Mouse (Mus musculus) limb, embryonic 15.5 days (tissue): Measurements from ENCODE around the gene Cntnap2. TPM values are rescaled to one million over a fixed set of nuclear protein-coding genes. Genes with fewer than 3 reads are reported as not detected.
"Not testable (repeated sequence)": the region's sequence is repeated elsewhere in the genome, so short reads cannot be mapped to it uniquely, and the experiment has no call there.

Source experiments
- ATAC-seq: fragments of 200-750 bp; cut with Nextera tagmentation; 2 replicates; pipeline ENCODE4 v1.8.0; 2017; ENCODE audit warnings: low read depth, moderate TSS enrichment; ENCODE audit not compliant: insufficient number of reproducible peaks, low FRiP score, low TSS enrichment
- H3K27ac ChIP-seq: fragments of 300-500 bp; sonication (generic); 2 replicates; pipeline ENCODE4 v1.5.1; 2015; ENCODE audit warnings: moderate library complexity, mild to moderate bottlenecking, inconsistent platforms
- H3K27me3 ChIP-seq: fragments of 300-500 bp; sonication (generic); 2 replicates; pipeline ENCODE4 v1.6.1; 2015; ENCODE audit warnings: inconsistent platforms
- H3K36me3 ChIP-seq: fragments of 300-500 bp; sonication (generic); 2 replicates; pipeline ENCODE4 v1.6.1; 2015; ENCODE audit warnings: inconsistent platforms
- H3K4me1 ChIP-seq: fragments of 300-500 bp; sonication (generic); 2 replicates; pipeline ENCODE4 v1.6.1; 2015; ENCODE audit warnings: inconsistent platforms
- H3K4me2 ChIP-seq: fragments of 300-500 bp; sonication (generic); 2 replicates; pipeline ENCODE4 v1.6.1; 2015; ENCODE audit warnings: mild to moderate bottlenecking, inconsistent platforms
- H3K4me3 ChIP-seq: fragments of 300-500 bp; sonication (generic); 2 replicates; pipeline ENCODE4 v1.5.1; 2015; ENCODE audit warnings: mild to moderate bottlenecking, inconsistent platforms
- H3K9ac ChIP-seq: fragments of 300-500 bp; sonication (generic); 2 replicates; pipeline ENCODE4 v1.6.1; 2015; ENCODE audit warnings: inconsistent platforms
- H3K9me3 ChIP-seq: fragments of 300-500 bp; sonication (generic); 2 replicates; pipeline ENCODE4 v1.6.1; 2016; ENCODE audit warnings: inconsistent platforms
- WGBS: fragments of 180-500 bp; shearing (Covaris S2); methylation state at CpG from one replicate; pipeline ENCODE4 v1.1.7; 2015; 5-methylcytosine and 5-hydroxymethylcytosine counted together
- polyA plus RNA-seq: library from polyadenylated mRNA; unstranded; fragments of >200 nt; fragmentation: Nextera tagmentation; extraction: Ambion mirVana; gene quantifications from 2 replicates; pipeline ENCODE4 v1.2.1, GENCODE M21; 2015

Cntnap2 gene
- polyA plus RNA-seq, 1 experiment from 2014 or later = 1.9 TPM

- no peaks in the 10 kb centered on the region for H3K36me3 ChIP-seq
- WGBS = 76% methylated on average over 1 of the region's 1 CpGs
- no peak overlapping the region for H3K27ac ChIP-seq
- no peak overlapping the region for H3K4me3 ChIP-seq
- no peaks in the 10 kb centered on the region for H3K27me3 ChIP-seq
- H3K9me3 ChIP-seq = no peaks in the 10 kb centered on the region
- no peaks in the 10 kb centered on the region for H3K4me1 ChIP-seq
- no peak overlapping the region for H3K9ac ChIP-seq
- H3K4me2 ChIP-seq = no peak overlapping the region
- ATAC-seq = no peak
These were observed 2148.9 kb downstream of the Cntnap2 start for GRCm38 (mm10) chr6:47208031-47208430.

- no peak overlapping the region for H3K4me3 ChIP-seq
- no peaks in the 10 kb centered on the region for H3K9me3 ChIP-seq
- ATAC-seq = no peak
- H3K4me2 ChIP-seq = no peak overlapping the region
- H3K9ac ChIP-seq = no peak overlapping the region
- no peaks in the 10 kb centered on the region for H3K36me3 ChIP-seq
- no peaks in the 10 kb centered on the region for H3K4me1 ChIP-seq
- H3K27me3 ChIP-seq = no peaks in the 10 kb centered on the region
- H3K27ac ChIP-seq = no peak overlapping the region
These were observed 2155.6 kb downstream of the Cntnap2 start for GRCm38 (mm10) chr6:47214731-47215130.

GRCm38 (mm10) chr6:47223578-47223977 lies 2164.4 kb downstream of the Cntnap2 start:
- 13% methylated on average over 1 of the region's 1 CpGs for WGBS
- H3K4me3 ChIP-seq, H3K27ac ChIP-seq, H3K4me2 ChIP-seq, H3K9me3 ChIP-seq, H3K9ac ChIP-seq, H3K27me3 ChIP-seq, H3K36me3 ChIP-seq, H3K4me1 ChIP-seq: not testable (repeated sequence)
- peak; percentile 35; the same call in 1 of the 2 replicates for ATAC-seq

GRCm38 (mm10) chr6:47225391-47225790 lies 2166.2 kb downstream of the Cntnap2 start:
- H3K36me3 ChIP-seq, H3K9me3 ChIP-seq, ATAC-seq, H3K27me3 ChIP-seq, H3K4me2 ChIP-seq, H3K27ac ChIP-seq, H3K4me3 ChIP-seq, H3K9ac ChIP-seq, H3K4me1 ChIP-seq: not testable (repeated sequence)
- 85% methylated on average over 3 of the region's 3 CpGs for WGBS

GRCm38 (mm10) chr6:47227601-47228000 lies 2168.4 kb downstream of the Cntnap2 start:
- no peak for ATAC-seq
- WGBS = 46% methylated on average over 3 of the region's 3 CpGs
- H3K4me2 ChIP-seq = no peak overlapping the region
- H3K27ac ChIP-seq = no peak overlapping the region
- H3K36me3 ChIP-seq = no peaks in the 10 kb centered on the region
- H3K9me3 ChIP-seq = no peaks in the 10 kb centered on the region
- H3K4me3 ChIP-seq = no peak overlapping the region
- peaks cover 10% of the 10 kb centered on the region; the same call in 1 of the 2 replicates for H3K4me1 ChIP-seq
- H3K9ac ChIP-seq = no peak overlapping the region
- no peaks in the 10 kb centered on the region for H3K27me3 ChIP-seq

- no peak overlapping the region for H3K4me2 ChIP-seq
- H3K9ac ChIP-seq = no peak overlapping the region
- no peak for ATAC-seq
- no peaks in the 10 kb centered on the region for H3K9me3 ChIP-seq
- H3K27me3 ChIP-seq = no peaks in the 10 kb centered on the region
- H3K4me1 ChIP-seq = 0 out of 2 replicates have a peak, but pooled peaks cover 6% of the 10 kb centered on the region
- no peaks in the 10 kb centered on the region for H3K36me3 ChIP-seq
- no peak overlapping the region for H3K4me3 ChIP-seq
- H3K27ac ChIP-seq = no peak overlapping the region
- WGBS = 56% methylated on average over 7 of the region's 7 CpGs
These were observed 2169.6 kb downstream of the Cntnap2 start for GRCm38 (mm10) chr6:47228676-47229317.

- H3K9me3 ChIP-seq = no peaks in the 10 kb centered on the region
- H3K4me1 ChIP-seq = 0 out of 2 replicates have a peak, but pooled peaks cover 3% of the 10 kb centered on the region
- H3K4me3 ChIP-seq = no peak overlapping the region
- H3K36me3 ChIP-seq = no peaks in the 10 kb centered on the region
- H3K9ac ChIP-seq = no peak overlapping the region
- no peaks in the 10 kb centered on the region for H3K27me3 ChIP-seq
- no peak overlapping the region for H3K4me2 ChIP-seq
- WGBS = 61% methylated on average over 6 of the region's 6 CpGs
- ATAC-seq = no peak
- no peak overlapping the region for H3K27ac ChIP-seq
These were observed 2172.4 kb downstream of the Cntnap2 start for GRCm38 (mm10) chr6:47231513-47231912.

GRCm38 (mm10) chr6:47239376-47239921 lies 2180.3 kb downstream of the Cntnap2 start:
- H3K4me1 ChIP-seq = peaks cover 5% of the 10 kb centered on the region; the same call in 1 of the 2 replicates
- no peak for ATAC-seq
- 53% methylated on average over 3 of the region's 3 CpGs for WGBS
- H3K9ac ChIP-seq = no peak overlapping the region
- no peaks in the 10 kb centered on the region for H3K9me3 ChIP-seq
- H3K4me3 ChIP-seq = no peak overlapping the region
- H3K27ac ChIP-seq = no peak overlapping the region
- no peak overlapping the region for H3K4me2 ChIP-seq
- no peaks in the 10 kb centered on the region for H3K27me3 ChIP-seq
- no peaks in the 10 kb centered on the region for H3K36me3 ChIP-seq

- Histone ChIP-seq H3K9ac (no peak overlapping the region), H3K36me3 (no peaks in the 10 kb centered on the region), H3K27me3 (no peaks in the 10 kb centered on the region), H3K27ac (no peak overlapping the region), H3K4me1 (peaks cover 8% of the 10 kb centered on the region; the same call in 1 of the 2 replicates), H3K4me3 (no peak overlapping the region), H3K9me3 (no peaks in the 10 kb centered on the region), H3K4me2 (no peak overlapping the region)
- ATAC-seq = no peak
These were observed 2182.2 kb downstream of the Cntnap2 start for GRCm38 (mm10) chr6:47241379-47241778.

GRCm38 (mm10) chr6:47243863-47244606 lies 2184.9 kb downstream of the Cntnap2 start:
- 16% methylated on average over 6 of the region's 6 CpGs for WGBS
- Histone ChIP-seq H3K9ac (no peak overlapping the region), H3K9me3 (no peaks in the 10 kb centered on the region), H3K27ac (no peak overlapping the region), H3K36me3 (no peaks in the 10 kb centered on the region), H3K4me3 (no peak overlapping the region), H3K4me2 (peak overlapping the region; percentile 21; the same call in 1 of the 2 replicates), H3K4me1 (peaks cover 8% of the 10 kb centered on the region; the same call in 1 of the 2 replicates), H3K27me3 (no peaks in the 10 kb centered on the region)
- no peak for ATAC-seq

GRCm38 (mm10) chr6:47244642-47245041 lies 2185.5 kb downstream of the Cntnap2 start:
- Histone ChIP-seq H3K9ac (no peak overlapping the region), H3K27me3 (no peaks in the 10 kb centered on the region), H3K4me3 (no peak overlapping the region), H3K4me1 (peaks cover 8% of the 10 kb centered on the region; the same call in 1 of the 2 replicates), H3K9me3 (no peaks in the 10 kb centered on the region), H3K36me3 (no peaks in the 10 kb centered on the region), H3K4me2 (peak overlapping the region; percentile 21; the same call in 1 of the 2 replicates), H3K27ac (no peak overlapping the region)
- WGBS = 31% methylated on average over 7 of the region's 7 CpGs
- ATAC-seq = no peak

- peaks cover 20% of the 10 kb centered on the region for H3K4me1 ChIP-seq
- H3K9ac ChIP-seq = no peak overlapping the region
- H3K4me2 ChIP-seq = no peak overlapping the region
- no peaks in the 10 kb centered on the region for H3K9me3 ChIP-seq
- no peaks in the 10 kb centered on the region for H3K27me3 ChIP-seq
- H3K4me3 ChIP-seq = no peak overlapping the region
- no peak overlapping the region for H3K27ac ChIP-seq
- no peaks in the 10 kb centered on the region for H3K36me3 ChIP-seq
- WGBS = 80% methylated on average over 2 of the region's 2 CpGs
- ATAC-seq = no peak
These were observed 2196.1 kb downstream of the Cntnap2 start for GRCm38 (mm10) chr6:47255270-47255669.
